Mouse (Mus musculus) testis, adult 2 months (tissue): Measurements from ENCODE around the gene March9.

Experiments used
- CTCF ChIP-seq: fragments of 200-500 bp; IDR thresholded peaks from 2 replicates; pipeline ENCODE4 v1.5.1; 2012; ENCODE audit warnings: low read depth, mild to moderate bottlenecking, inconsistent platforms, low read length, moderate library complexity; ENCODE audit not compliant: control insufficient read depth, insufficient read depth, insufficient replicate concordance
- POLR2A ChIP-seq: fragments of 200-500 bp; IDR thresholded peaks from 2 replicates; pipeline ENCODE4 v1.6.1; 2012; ENCODE audit warnings: low read depth, mild to moderate bottlenecking, inconsistent platforms, low read length, moderate library complexity; ENCODE audit not compliant: control insufficient read depth

- TF ChIP-seq CTCF = no peak
- TF ChIP-seq POLR2A = no peak
Observed at GRCm38 (mm10) chr10:127049395-127050118, 10.4 kb downstream of the March9 start.
